Mouse (Mus musculus) 416B (cell line): ENCODE data around the gene Fndc3b.

Experiments
- DNase-seq: peaks from one replicate; pipeline ENCODE4 v3.0.0; 2011; ENCODE audit warnings: low read depth

The Fndc3b gene

GRCm38 (mm10) chr3:27466297-27466901, 244.7 kb downstream of the Fndc3b start:
- peak; percentile 67 for DNase-seq

DNA sequence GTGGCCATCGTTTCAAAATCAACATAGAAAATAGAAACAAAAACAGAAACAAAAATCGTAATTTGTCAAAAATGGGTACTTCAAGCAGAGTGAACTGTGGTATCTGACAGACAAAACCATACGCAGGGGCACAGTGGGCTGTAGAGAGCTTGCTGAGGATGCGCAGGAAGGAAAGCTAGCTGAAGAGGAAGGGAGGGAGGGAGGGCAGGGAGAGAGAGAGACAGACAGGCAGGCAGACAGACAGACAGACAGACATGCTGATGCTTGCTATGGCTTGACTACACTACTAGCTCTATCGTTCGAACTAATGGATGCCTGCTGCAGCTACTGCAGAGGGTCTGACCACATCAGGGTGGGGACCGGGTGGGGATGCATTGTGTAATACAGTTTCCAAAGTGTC, 247.7 kb downstream of the Fndc3b start:
- DNase-seq: no peak

GRCm38 (mm10) chr3:27462934-27463333, 248.2 kb downstream of the Fndc3b start:
- no peak for DNase-seq

- no peak for DNase-seq
These were observed 248.7 kb downstream of the Fndc3b start for GRCm38 (mm10) chr3:27462316-27462902.

DNA sequence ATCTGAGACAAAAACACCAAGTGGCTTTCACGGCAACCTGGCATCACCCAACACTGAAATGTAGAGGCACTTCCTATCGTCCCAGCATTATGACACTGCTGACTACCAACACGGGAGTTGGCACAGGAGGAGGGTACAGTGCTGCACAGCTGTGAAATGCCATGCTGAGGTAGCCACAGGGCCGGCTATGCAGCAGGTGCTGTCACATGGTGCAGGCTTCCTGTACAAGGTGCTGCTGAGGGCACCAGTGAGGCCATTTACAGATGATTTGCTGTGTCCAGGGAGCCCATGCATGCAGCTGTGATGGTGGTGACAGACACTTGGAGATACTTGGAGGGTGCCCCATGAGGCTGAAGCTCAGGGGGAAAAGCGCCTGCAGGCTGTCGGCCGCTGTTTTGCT, 249.2 kb downstream of the Fndc3b start:
- DNase-seq: no peak

DNA sequence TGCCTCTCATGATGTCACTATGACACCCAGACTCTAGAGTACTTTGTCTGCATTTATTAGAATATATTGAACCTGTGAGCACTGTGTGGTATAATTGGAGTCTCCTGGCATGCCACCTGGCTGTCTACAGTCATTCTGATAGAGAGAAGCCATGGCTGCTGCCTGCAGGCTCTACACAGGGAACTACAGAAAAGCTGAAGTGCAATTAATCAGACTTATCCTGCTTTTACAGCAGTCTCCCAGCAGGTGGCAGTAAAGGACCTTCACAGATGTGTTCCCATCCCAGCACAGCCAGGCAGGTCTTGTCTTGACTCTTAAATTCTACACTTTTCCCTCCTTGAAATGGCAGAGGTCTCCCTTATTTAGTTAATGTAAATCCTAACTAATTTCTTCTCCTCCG, 250.1 kb downstream of the Fndc3b start:
- DNase-seq: peak; percentile 86

DNA sequence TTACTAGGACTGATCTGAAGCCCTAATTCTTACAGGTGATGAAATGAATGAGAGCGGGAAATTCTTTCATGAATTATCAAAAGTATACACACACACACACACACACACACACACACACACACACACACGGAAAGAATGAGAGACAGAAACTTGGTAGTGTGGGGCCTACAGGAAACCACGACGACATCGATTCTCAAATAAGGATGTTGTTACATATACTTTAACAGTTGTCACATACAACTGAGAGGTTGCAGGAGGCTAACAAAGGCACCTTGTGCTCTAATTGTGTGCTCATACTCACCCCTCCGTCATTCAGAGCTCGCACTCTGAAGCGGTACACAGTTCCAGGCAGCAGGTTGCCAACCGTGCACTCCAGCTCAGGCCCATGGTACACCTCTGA, 252.7 kb downstream of the Fndc3b start:
- DNase-seq: peak; percentile 70

GRCm38 (mm10) chr3:27456514-27456913, 254.6 kb downstream of the Fndc3b start:
- peak; percentile 91 for DNase-seq

- DNase-seq: peak; percentile 62
These were observed 256.5 kb downstream of the Fndc3b start for GRCm38 (mm10) chr3:27454402-27455195.

DNA sequence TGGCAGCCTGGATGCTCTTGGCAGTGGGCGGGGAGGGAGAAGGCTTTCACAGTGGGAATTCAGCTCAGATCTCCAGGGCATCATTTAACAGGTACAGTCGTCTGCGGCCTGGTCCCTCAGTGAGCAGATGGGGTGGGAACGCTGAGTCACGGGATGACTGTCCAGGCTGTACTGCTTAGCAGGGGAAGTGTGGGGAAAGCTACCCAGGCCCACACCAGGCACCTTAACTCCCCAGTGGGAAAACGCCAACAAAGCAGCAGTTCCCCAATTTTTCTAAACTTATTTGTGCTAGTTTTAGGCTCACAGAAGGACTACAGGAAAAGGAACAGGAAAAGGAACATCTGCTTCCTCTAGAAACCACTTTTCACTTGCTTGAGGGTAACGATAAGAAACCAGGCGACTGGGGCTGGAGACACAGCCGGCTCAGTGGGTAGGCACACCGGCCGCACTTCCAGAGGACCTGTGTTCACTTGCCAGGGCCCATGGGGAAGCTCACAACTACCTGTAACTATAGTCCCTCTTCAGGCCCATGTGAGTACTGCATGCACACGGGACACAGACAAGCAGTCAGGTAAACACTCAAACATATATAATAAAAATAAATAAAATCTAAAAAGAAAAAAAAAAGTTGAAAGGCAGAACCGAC, 257.5 kb downstream of the Fndc3b start:
- DNase-seq: peak; percentile 91

GRCm38 (mm10) chr3:27449447-27449846, 261.7 kb downstream of the Fndc3b start:
- no peak for DNase-seq

GRCm38 (mm10) chr3:27448367-27448766, 262.7 kb downstream of the Fndc3b start:
- peak; percentile 26 for DNase-seq

- DNase-seq: peak; percentile 24
These were observed 271.4 kb downstream of the Fndc3b start for GRCm38 (mm10) chr3:27439704-27440103.

- no peak for DNase-seq
These were observed 275.9 kb downstream of the Fndc3b start for GRCm38 (mm10) chr3:27435096-27435620.

GRCm38 (mm10) chr3:27432981-27433380, 278.1 kb downstream of the Fndc3b start:
- no peak for DNase-seq

DNA sequence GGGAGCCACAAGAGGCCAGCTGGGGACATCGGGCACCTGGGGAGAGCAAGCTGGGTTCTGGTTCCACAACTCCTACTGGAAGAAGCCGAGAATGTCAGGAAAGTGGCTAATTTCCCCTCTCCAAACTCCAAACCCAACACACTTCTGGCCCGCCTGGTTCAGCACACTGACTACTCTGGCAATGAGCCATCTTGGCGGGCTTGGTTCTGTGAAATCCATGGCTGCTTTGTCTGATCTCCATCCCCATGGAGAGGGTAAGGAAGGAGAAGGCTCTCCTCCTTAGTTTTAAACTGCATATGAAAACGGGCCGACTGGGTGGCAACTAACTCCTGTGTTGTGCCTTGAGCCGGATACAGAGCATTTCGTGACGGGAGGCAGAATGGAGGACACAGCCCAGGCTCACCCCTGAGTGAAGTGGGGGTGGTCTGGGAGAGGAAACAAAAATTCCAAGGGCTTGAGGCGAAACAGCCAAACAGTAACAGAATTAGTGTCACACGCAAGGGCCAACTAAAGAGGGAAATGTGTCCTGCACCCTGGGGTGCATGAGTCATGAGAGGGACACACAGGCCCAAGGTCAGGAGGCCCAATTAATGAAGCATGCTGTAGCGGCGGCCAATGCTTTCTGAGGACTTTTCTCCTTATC, 280.4 kb downstream of the Fndc3b start:
- peak; percentile 26 for DNase-seq

- no peak for DNase-seq
These were observed 283.7 kb downstream of the Fndc3b start for GRCm38 (mm10) chr3:27427406-27427805.

DNA sequence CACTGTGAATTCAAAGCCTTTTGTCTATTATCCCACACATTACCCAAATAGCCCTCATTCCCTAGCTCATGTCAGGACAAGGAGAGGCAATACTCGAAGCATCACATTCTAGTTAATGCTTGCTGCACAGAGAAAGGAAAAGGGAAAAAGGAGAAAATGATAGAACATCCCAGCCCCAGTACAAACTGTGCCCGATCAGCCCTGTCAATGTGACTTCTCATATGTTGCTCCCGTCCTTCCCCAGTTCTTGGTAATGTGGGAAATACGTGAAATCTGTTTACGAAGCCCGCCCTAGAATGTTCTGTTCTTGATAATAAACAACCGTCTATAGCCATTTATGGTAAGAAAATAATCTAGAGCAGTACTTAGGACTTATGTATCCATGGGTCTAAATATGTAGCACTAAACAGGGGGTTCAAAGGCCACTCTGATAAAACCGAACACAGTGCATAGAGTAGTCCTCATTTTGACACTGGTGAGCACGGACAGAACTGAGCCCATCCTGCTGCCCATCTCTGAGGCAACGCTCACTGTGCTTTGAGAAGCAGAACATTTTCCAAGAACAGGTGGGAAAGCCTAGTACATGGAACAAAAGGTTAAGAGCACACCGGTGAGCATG, 286.9 kb downstream of the Fndc3b start:
- DNase-seq: no peak

GRCm38 (mm10) chr3:27422521-27422920, 288.6 kb downstream of the Fndc3b start:
- no peak for DNase-seq

- DNase-seq: no peak
These were observed 289.1 kb downstream of the Fndc3b start for GRCm38 (mm10) chr3:27421980-27422379.

DNA sequence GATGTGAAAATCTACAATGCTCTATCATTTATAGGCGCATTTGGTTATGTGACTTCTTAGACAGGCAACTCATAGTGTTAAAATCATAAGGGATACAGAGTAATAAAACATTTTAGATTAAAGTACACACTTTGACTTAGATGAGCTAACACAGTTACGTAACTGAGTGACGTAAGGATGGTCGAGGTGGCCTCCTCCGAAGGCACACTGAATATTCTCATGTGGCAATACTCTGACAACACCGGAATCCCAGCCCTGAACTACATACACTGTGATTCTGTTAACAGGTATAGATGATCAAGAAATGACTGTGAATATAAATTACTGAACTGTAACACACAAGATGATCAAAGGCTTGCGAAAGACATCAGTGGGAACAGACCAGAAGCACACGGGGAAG, 292.5 kb downstream of the Fndc3b start:
- peak; percentile 29 for DNase-seq

GRCm38 (mm10) chr3:27416786-27417185, 294.3 kb downstream of the Fndc3b start:
- no peak for DNase-seq
